Mouse (Mus musculus) E14TG2a.4 (cell line): ENCODE measurements around the gene Tekt1.

Experiments used
- H3K27me3 ChIP-seq: 2 replicates; pipeline ENCODE4 v1.6.1; 2014; ENCODE audit warnings: low read length, control low read depth; ENCODE audit not compliant: insufficient read depth
- H3K36me3 ChIP-seq: 2 replicates; pipeline ENCODE4 v1.6.1; 2014; ENCODE audit warnings: low read length, control low read depth; ENCODE audit not compliant: insufficient read depth
- H3K4me1 ChIP-seq: replicated peaks from 2 replicates; pipeline ENCODE4 v1.6.1; 2014; ENCODE audit warnings: low read depth, low read length, control low read depth
- H3K4me3 ChIP-seq: replicated peaks from 2 replicates; pipeline ENCODE4 v1.5.1; 2014; ENCODE audit warnings: mild to moderate bottlenecking, low read length
- H3K9me3 ChIP-seq: 2 replicates; pipeline ENCODE4 v1.6.1; 2014; ENCODE audit warnings: low read length, control low read depth
- CTCF ChIP-seq: conservative IDR thresholded peaks from 2 replicates; pipeline ENCODE4 v1.5.1; 2014; ENCODE audit warnings: low read length
- NANOG ChIP-seq: IDR thresholded peaks from 2 replicates; pipeline ENCODE4 v1.6.1; 2014; ENCODE audit warnings: borderline replicate concordance, low read length, mixed read lengths
- POU5F1 ChIP-seq: IDR thresholded peaks from 2 replicates; pipeline ENCODE4 v1.6.1; 2014; ENCODE audit warnings: low read length, borderline replicate concordance

Tekt1 gene

GRCm38 (mm10) chr11:72395652-72396051, 33.4 kb upstream of the Tekt1 start:
- Histone ChIP-seq H3K4me1 (peaks cover 79% of the 10 kb centered on the region), H3K9me3 (no peaks in the 10 kb centered on the region), H3K27me3 (no peaks in the 10 kb centered on the region), H3K4me3 (no peak overlapping the region), H3K36me3 (peaks cover 94% of the 10 kb centered on the region)
- TF ChIP-seq CTCF (no peak), POU5F1 (no peak), NANOG (no peak)

DNA sequence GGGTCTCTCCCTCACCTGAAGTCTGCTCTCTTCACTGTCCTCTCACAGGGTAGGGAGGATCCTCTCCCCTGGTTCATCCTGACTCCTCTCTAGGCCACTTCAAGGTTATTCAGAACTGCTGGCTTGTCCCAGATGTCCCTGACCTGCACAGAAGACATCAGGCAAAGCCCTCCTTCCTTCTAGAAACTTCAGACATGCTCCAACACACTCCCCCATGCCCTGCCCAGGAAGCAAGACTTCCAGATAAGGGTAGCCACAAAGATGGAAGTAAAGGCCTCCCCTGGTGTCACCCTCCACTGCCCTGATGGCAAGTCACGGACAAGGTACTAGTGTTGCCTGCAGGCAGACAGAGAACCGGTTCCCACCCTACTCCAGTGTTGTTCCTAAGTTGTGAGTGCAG, 32.5 kb upstream of the Tekt1 start:
- TF ChIP-seq CTCF: no peak
- TF ChIP-seq POU5F1: no peak
- TF ChIP-seq NANOG: no peak
- Histone ChIP-seq H3K9me3 (no peaks in the 10 kb centered on the region), H3K36me3 (peaks cover 93% of the 10 kb centered on the region), H3K27me3 (no peaks in the 10 kb centered on the region), H3K4me3 (no peak overlapping the region), H3K4me1 (peaks cover 70% of the 10 kb centered on the region)

DNA sequence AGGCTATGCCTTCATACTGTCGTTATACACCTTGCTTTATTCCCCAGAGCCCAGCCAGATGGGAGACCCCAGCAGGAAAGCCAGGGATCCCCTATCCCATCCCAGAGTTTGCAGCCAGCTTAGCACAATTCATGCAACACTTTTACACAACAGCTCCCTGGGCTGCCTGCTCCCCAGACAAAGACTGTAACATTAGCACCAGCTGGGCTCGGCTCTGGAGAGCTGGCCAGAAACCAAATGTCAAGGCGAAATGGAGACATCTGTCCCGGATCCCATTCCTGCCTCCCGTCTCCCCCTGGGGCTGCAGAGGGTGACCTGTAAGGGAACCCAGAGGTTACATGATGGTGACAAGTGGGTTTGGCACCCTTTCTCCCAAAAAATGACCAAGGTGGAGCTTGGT, 31.4 kb upstream of the Tekt1 start:
- TF ChIP-seq CTCF: no peak
- no peak for TF ChIP-seq POU5F1
- TF ChIP-seq NANOG: no peak
- no peak overlapping the region for H3K4me3 ChIP-seq
- H3K4me1 ChIP-seq: peaks cover 59% of the 10 kb centered on the region
- H3K27me3 ChIP-seq: no peaks in the 10 kb centered on the region
- no peaks in the 10 kb centered on the region for H3K9me3 ChIP-seq
- peaks cover 92% of the 10 kb centered on the region for H3K36me3 ChIP-seq

DNA sequence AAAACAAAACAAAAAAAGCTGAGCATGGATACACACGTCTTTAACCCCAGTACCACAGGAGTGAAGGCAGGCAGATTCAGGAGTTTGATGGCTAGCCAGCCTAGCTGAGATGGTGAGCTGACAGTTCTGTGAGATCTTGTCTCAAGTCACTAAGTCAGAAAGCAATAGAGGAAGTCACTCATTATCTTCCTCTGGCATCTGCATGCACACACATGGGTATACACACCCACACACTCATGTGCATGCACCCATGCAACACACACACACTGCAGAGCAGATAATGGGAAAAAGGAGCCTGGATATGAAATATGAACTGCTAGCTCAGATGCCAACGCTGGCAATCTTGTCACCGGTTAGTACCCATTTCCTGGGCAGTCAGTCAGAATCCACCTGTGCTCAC, 31.0 kb upstream of the Tekt1 start:
- TF ChIP-seq CTCF (no peak), POU5F1 (no peak), NANOG (no peak)
- H3K27me3 ChIP-seq: no peaks in the 10 kb centered on the region
- H3K36me3 ChIP-seq: peaks cover 94% of the 10 kb centered on the region
- H3K9me3 ChIP-seq: no peaks in the 10 kb centered on the region
- H3K4me1 ChIP-seq: peaks cover 56% of the 10 kb centered on the region
- no peak overlapping the region for H3K4me3 ChIP-seq

DNA sequence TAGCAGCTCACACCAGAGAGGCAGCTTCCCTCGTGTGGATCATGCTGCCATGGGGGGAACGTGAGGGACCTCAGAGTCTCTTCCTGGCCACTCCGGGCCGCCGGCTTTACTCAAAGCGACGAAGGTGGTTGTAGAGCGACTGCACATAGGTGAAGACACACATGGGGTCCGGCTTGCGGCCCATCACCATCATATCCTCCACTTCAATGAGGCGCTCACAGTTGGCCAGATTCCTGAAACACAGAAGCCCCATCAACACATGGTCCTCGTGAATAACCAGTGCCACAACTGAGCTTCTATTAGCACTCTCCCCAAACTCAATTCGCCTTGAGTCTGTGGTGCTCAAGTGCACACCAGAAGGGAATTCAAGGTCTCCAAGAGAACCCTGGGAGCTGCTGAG, 28.9 kb upstream of the Tekt1 start:
- H3K9me3 ChIP-seq: no peaks in the 10 kb centered on the region

GRCm38 (mm10) chr11:72389407-72390142, 27.3 kb upstream of the Tekt1 start:
- Histone ChIP-seq H3K27me3 (no peaks in the 10 kb centered on the region), H3K36me3 (peaks cover 64% of the 10 kb centered on the region), H3K4me1 (peaks cover 20% of the 10 kb centered on the region), H3K9me3 (no peaks in the 10 kb centered on the region), H3K4me3 (no peak overlapping the region)
- TF ChIP-seq NANOG: no peak
- no peak for TF ChIP-seq CTCF
- no peak for TF ChIP-seq POU5F1

More for the DNA sequence above, 28.9 kb upstream of the Tekt1 start:
- TF ChIP-seq POU5F1 (no peak), NANOG (no peak), CTCF (no peak)
- peaks cover 35% of the 10 kb centered on the region for H3K4me1 ChIP-seq
- no peak overlapping the region for H3K4me3 ChIP-seq
- no peaks in the 10 kb centered on the region for H3K27me3 ChIP-seq
- peaks cover 80% of the 10 kb centered on the region for H3K36me3 ChIP-seq

- peaks cover 10% of the 10 kb centered on the region for H3K4me1 ChIP-seq
- no peak for TF ChIP-seq POU5F1
- no peak for TF ChIP-seq CTCF
- TF ChIP-seq NANOG: no peak
- no peak overlapping the region for H3K4me3 ChIP-seq
- peaks cover 50% of the 10 kb centered on the region for H3K36me3 ChIP-seq
- H3K9me3 ChIP-seq: no peaks in the 10 kb centered on the region
- H3K27me3 ChIP-seq: no peaks in the 10 kb centered on the region
Measured at GRCm38 (mm10) chr11:72388113-72388529, 25.9 kb upstream of the Tekt1 start.

- Histone ChIP-seq H3K36me3 (no peaks in the 10 kb centered on the region), H3K9me3 (no peaks in the 10 kb centered on the region), H3K4me3 (no peak overlapping the region), H3K27me3 (no peaks in the 10 kb centered on the region), H3K4me1 (peaks cover 56% of the 10 kb centered on the region)
- TF ChIP-seq CTCF: no peak
- no peak for TF ChIP-seq NANOG
- TF ChIP-seq POU5F1: no peak
Measured at GRCm38 (mm10) chr11:72379351-72379750, 17.1 kb upstream of the Tekt1 start.

DNA sequence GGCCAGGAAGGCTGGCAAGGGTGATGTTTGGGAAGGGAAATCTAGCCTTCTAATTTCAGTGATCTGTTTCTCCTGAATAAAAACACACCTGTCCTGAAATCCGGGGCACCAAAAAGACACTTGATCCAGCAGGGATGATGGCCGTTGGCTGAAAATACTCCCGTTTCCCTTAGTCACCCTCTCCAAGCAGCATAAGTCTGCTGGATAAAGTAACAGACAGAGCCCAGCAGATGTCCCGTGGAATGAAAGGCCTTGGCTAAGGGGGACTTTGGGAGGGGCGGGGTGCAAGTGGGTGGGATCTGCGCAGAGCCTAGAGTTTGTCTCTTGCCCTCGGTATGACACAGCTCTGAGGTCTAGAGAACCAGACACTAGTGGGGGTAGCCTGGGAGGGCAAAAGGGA, 16.0 kb upstream of the Tekt1 start:
- TF ChIP-seq NANOG (no peak), CTCF (no peak), POU5F1 (no peak)
- H3K36me3 ChIP-seq: no peaks in the 10 kb centered on the region
- peaks cover 56% of the 10 kb centered on the region for H3K4me1 ChIP-seq
- H3K9me3 ChIP-seq: 0 out of 2 replicates have a peak, but pooled peaks cover 5% of the 10 kb centered on the region
- no peaks in the 10 kb centered on the region for H3K27me3 ChIP-seq
- H3K4me3 ChIP-seq: no peak overlapping the region
